Mouse (Mus musculus): ENCODE results near the gene Atp23. TPM values are rescaled to one million over a fixed set of nuclear protein-coding genes. Genes with fewer than 3 reads are reported as not detected.

Atp23 gene
- polyA plus RNA-seq, 1 experiment = 6.3 TPM

DNA sequence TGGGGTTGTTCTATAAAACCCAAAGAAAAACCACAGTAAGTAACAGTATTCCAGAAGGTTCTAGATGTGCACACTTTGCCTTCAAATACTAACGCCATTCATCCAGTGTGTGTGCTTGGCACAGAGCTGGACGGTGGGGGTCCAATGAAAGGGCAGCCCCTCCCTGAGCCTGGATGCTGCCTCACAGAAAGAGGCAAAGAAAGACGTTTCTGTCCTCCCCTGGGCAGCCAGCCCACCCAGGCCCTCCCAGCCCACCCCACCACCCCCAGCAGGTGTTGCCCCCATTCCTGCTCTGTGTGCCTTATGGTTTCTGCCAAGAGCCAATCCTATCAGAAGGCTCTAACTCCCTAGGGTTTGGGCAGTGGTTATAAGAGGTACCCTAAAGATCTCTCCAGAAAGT is 28.4 kb upstream of the Atp23 start:
- Histone ChIP-seq H3ac (ENCODE audit: control insufficient read depth, insufficient read length) (no peak overlapping the region), H3K4me2 (ENCODE audit: low read depth) (no peak overlapping the region), H3K79me2 (ENCODE audit: control insufficient read depth, insufficient read depth) (no peaks in the 10 kb centered on the region), H3K4me3 (peak overlapping the region; percentile 31), H3K27me3 (ENCODE audit: control insufficient read depth, insufficient read depth, insufficient read length) (no peaks in the 10 kb centered on the region), H3K36me3 (ENCODE audit: control insufficient read depth, insufficient read depth) (no peaks in the 10 kb centered on the region)
- TF ChIP-seq USF1 (IDR thresholded peaks at IDR 0.05; ENCODE audit: low read depth) (no peak), CEBPB (IDR thresholded peaks at IDR 0.05; ENCODE audit: insufficient read depth, poor library complexity, severe bottlenecking) (no peak), TCF12 (IDR thresholded peaks at IDR 0.05; ENCODE audit: insufficient read depth, poor library complexity, severe bottlenecking) (no peak)

DNA sequence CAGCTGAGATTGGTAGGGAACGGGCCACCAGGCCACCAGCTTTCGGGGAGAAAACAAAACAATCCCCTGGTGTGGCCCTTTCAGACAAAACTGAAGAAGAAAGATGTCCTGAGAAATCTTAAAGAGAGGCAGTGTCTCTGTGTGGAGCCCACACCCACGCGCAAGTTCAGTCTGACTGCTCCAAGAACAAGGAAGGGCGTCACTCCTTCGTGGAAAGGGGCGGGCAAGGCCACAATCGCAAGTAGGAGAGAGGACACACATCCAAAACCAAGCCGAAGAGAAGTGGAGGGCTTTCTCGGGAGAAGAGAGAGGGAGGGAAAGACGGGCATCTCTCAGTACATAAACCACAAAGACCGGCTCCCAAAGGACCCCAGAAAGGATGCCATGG is 27.7 kb upstream of the Atp23 start:
- Histone ChIP-seq H3K27me3 (ENCODE audit: control insufficient read depth, insufficient read depth, insufficient read length) (no peaks in the 10 kb centered on the region), H3K4me2 (ENCODE audit: low read depth) (peak overlapping the region; percentile 98), H3K4me3 (peak overlapping the region; percentile 31), H3ac (ENCODE audit: control insufficient read depth, insufficient read length) (peak overlapping the region; percentile 41), H3K79me2 (ENCODE audit: control insufficient read depth, insufficient read depth) (no peaks in the 10 kb centered on the region), H3K36me3 (ENCODE audit: control insufficient read depth, insufficient read depth) (no peaks in the 10 kb centered on the region)
- peak; percentile 53 for TF ChIP-seq POLR2AphosphoS2 (IDR thresholded peaks at IDR 0.05; ENCODE audit: insufficient read length, low read depth)
- TF ChIP-seq TCF12 (IDR thresholded peaks at IDR 0.05; ENCODE audit: insufficient read depth, poor library complexity, severe bottlenecking) = no peak

DNA sequence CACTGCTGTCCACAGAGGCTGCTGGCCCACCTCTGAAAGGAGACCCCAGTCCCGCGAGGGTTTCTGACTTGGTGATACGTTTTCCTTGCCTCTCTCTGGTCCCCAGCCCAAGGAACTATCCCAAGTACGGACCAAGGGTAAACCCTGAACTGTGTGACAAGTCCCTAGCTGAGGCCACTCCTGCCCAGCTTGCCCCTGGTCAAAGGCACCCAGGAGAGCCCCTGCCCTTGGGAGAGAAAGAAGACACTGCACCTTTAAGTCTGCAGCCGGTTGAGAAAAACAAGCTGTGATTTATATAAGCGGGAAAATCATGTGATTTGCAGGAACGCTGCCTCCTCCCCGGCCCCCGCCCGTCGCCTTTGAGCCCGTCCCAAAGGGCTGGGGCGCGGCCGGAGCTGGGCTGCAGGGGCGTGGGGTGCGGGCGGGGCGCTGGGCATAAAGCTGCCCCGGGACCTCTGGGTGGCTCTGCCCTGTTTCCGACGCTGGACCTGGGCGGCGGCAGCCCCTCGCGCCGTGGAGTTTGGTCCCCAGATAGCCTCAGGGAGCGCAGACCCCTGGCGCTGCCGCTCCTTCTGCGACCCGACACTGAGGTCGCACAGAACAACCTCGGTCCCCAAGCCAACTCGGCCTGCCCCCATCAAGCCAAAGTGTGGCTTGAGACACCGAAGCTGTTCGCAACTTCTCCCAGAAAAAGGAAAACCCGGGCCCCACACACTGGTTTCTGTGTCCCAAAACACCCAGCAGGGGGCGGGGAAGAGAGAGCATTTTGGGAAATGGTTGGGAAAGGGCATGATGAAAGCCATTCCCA is 27.1 kb upstream of the Atp23 start:
- Histone ChIP-seq H3K4me2 (ENCODE audit: low read depth) (peak overlapping the region; percentile 98), H3K27me3 (ENCODE audit: control insufficient read depth, insufficient read depth, insufficient read length) (no peaks in the 10 kb centered on the region), H3ac (ENCODE audit: control insufficient read depth, insufficient read length) (peak overlapping the region; percentile 41), H3K4me3 (peak overlapping the region; percentile 31), H3K36me3 (ENCODE audit: control insufficient read depth, insufficient read depth) (no peaks in the 10 kb centered on the region), H3K79me2 (ENCODE audit: control insufficient read depth, insufficient read depth) (no peaks in the 10 kb centered on the region)
- peak; percentile 87 for TF ChIP-seq POLR2A (IDR thresholded peaks at IDR 0.05; ENCODE audit: insufficient read length, low read depth)
- TF ChIP-seq MYOG (IDR thresholded peaks at IDR 0.05; ENCODE audit: control insufficient read depth in 1 of 3, insufficient read depth in 1 of 3, insufficient read length in 2 of 3, low read depth in 2 of 3) = no peak
- peak; percentile 86 for TF ChIP-seq POLR2AphosphoS2 (IDR thresholded peaks at IDR 0.05; ENCODE audit: insufficient read length, low read depth)
- TF ChIP-seq CEBPB (IDR thresholded peaks at IDR 0.05; ENCODE audit: insufficient read depth, poor library complexity, severe bottlenecking) = peak; percentile 18; the same call in 1 of the 2 replicates
- TF ChIP-seq MAX (IDR thresholded peaks at IDR 0.05; ENCODE audit: low read depth) = no peak
- TF ChIP-seq TCF3 (IDR thresholded peaks at IDR 0.05; ENCODE audit: insufficient read length, low read depth) = no peak
- peak; percentile 39 for TF ChIP-seq USF1 (IDR thresholded peaks at IDR 0.05; ENCODE audit: low read depth)
- TF ChIP-seq TCF12 (IDR thresholded peaks at IDR 0.05; ENCODE audit: insufficient read depth, poor library complexity, severe bottlenecking) = no peak
- no peak for TF ChIP-seq REST (IDR thresholded peaks at IDR 0.05; ENCODE audit: insufficient read depth, insufficient read length)
- TF ChIP-seq MYOD1 (IDR thresholded peaks at IDR 0.05; ENCODE audit: control insufficient read depth in 1 of 3, insufficient read length in 2 of 3, low read depth in 2 of 3) = no peak
- no peak for TF ChIP-seq SRF (IDR thresholded peaks at IDR 0.05; ENCODE audit: control insufficient read depth, insufficient read length, low read depth)
- TF ChIP-seq E2F4 (IDR thresholded peaks at IDR 0.05; ENCODE audit: insufficient read depth) = no peak

DNA sequence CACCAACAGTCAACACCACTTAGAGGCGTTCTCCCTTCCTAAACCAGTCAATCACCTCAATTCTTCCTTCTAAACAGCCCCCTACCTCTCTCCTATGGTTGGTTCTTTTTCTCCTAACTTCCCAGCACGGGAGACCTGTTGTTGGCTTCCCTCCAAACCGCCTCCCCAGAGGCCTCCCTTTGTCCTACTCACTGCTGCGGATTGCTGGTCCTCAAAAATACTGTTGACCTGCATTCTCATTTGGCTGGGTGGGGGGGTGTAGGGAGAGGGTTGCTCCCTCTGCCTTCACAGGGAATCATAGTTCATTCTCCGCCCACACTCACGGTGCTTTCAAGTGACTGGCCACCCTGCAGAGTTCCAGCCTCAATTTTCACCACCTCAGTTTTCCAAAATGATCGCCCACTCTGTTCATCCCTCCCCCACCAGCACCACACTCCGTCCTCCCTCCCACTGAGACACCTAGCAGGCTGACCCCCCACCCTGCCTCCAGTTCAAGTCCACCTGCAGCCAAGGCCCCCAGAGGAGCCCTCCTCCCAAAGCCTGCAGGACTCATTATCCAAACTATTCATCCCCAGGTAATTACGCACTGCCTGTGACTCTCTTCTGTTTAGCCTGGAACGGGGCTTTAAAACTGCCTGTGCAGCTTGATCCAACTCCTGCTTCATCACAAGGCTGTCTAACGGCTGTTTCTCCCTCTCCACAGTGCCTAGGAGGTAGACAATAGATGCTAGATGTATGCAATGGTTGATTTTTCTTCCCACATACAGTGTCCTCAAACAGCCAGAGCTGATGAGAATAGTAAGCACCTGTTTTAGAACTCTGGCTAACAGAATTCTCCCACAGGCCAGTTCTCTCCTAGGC is 26.2 kb upstream of the Atp23 start:
- Histone ChIP-seq H3K4me2 (ENCODE audit: low read depth) (peak overlapping the region; percentile 98), H3K79me2 (ENCODE audit: control insufficient read depth, insufficient read depth) (no peaks in the 10 kb centered on the region), H3K27me3 (ENCODE audit: control insufficient read depth, insufficient read depth, insufficient read length) (no peaks in the 10 kb centered on the region), H3K4me3 (peak overlapping the region; percentile 31), H3ac (ENCODE audit: control insufficient read depth, insufficient read length) (no peak overlapping the region), H3K36me3 (ENCODE audit: control insufficient read depth, insufficient read depth) (no peaks in the 10 kb centered on the region)
- TF ChIP-seq TCF3 (IDR thresholded peaks at IDR 0.05; ENCODE audit: insufficient read length, low read depth) (no peak), MYOD1 (IDR thresholded peaks at IDR 0.05; ENCODE audit: control insufficient read depth in 1 of 3, insufficient read length in 2 of 3, low read depth in 2 of 3) (no peak), MYOG (IDR thresholded peaks at IDR 0.05; ENCODE audit: control insufficient read depth in 1 of 3, insufficient read depth in 1 of 3, insufficient read length in 2 of 3, low read depth in 2 of 3) (no peak), USF1 (IDR thresholded peaks at IDR 0.05; ENCODE audit: low read depth) (no peak), SRF (IDR thresholded peaks at IDR 0.05; ENCODE audit: control insufficient read depth, insufficient read length, low read depth) (no peak), CEBPB (IDR thresholded peaks at IDR 0.05; ENCODE audit: insufficient read depth, poor library complexity, severe bottlenecking) (no peak), E2F4 (IDR thresholded peaks at IDR 0.05; ENCODE audit: insufficient read depth) (no peak), MAX (IDR thresholded peaks at IDR 0.05; ENCODE audit: low read depth) (no peak), POLR2A (IDR thresholded peaks at IDR 0.05; ENCODE audit: insufficient read length, low read depth) (no peak), REST (IDR thresholded peaks at IDR 0.05; ENCODE audit: insufficient read depth, insufficient read length) (no peak), TCF12 (IDR thresholded peaks at IDR 0.05; ENCODE audit: insufficient read depth, poor library complexity, severe bottlenecking) (no peak), POLR2AphosphoS2 (IDR thresholded peaks at IDR 0.05; ENCODE audit: insufficient read length, low read depth) (no peak)

DNA sequence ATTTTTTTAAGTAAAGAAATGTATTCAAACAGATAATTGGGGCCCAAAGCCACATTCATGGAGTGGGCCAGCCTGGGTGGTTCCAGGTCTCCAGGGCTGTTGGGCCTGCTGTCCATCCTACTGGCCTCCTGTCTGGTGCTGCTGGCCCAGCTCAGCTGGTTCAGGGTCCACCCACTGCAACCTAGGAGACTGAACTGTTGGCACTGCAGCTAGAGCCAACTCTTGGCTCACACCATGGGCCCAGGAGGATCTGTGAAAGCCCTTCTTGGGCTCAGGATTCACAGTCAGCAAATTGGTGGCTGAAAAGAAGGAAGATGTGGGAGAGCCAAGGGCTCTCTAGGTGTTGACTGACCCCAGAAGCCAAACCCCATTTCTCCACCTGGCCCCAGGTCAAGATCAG is 24.2 kb upstream of the Atp23 start:
- Histone ChIP-seq H3K79me2 (ENCODE audit: control insufficient read depth, insufficient read depth) (no peaks in the 10 kb centered on the region), H3K27me3 (ENCODE audit: control insufficient read depth, insufficient read depth, insufficient read length) (no peaks in the 10 kb centered on the region), H3K4me2 (ENCODE audit: low read depth) (no peak overlapping the region), H3K4me3 (no peak overlapping the region), H3ac (ENCODE audit: control insufficient read depth, insufficient read length) (no peak overlapping the region), H3K36me3 (ENCODE audit: control insufficient read depth, insufficient read depth) (no peaks in the 10 kb centered on the region)
- TF ChIP-seq TCF3 (IDR thresholded peaks at IDR 0.05; ENCODE audit: insufficient read length, low read depth) = no peak
- no peak for TF ChIP-seq POLR2A (IDR thresholded peaks at IDR 0.05; ENCODE audit: insufficient read length, low read depth)
- no peak for TF ChIP-seq TCF12 (IDR thresholded peaks at IDR 0.05; ENCODE audit: insufficient read depth, poor library complexity, severe bottlenecking)
- TF ChIP-seq E2F4 (IDR thresholded peaks at IDR 0.05; ENCODE audit: insufficient read depth) = no peak
- no peak for TF ChIP-seq SRF (IDR thresholded peaks at IDR 0.05; ENCODE audit: control insufficient read depth, insufficient read length, low read depth)
- no peak for TF ChIP-seq POLR2AphosphoS2 (IDR thresholded peaks at IDR 0.05; ENCODE audit: insufficient read length, low read depth)
- TF ChIP-seq MYOD1 (IDR thresholded peaks at IDR 0.05; ENCODE audit: control insufficient read depth in 1 of 3, insufficient read length in 2 of 3, low read depth in 2 of 3) = no peak
- no peak for TF ChIP-seq MAX (IDR thresholded peaks at IDR 0.05; ENCODE audit: low read depth)

Measured in myocyte (in vitro differentiated cells).